Mouse (Mus musculus): ENCODE data around the gene Smarcd3.
"Not testable (repeated sequence)": the region's sequence is repeated elsewhere in the genome, so short reads cannot be mapped to it uniquely, and the experiment has no call there.

Gene Smarcd3

GRCm38 (mm10) chr5:24596519-24597171, 27.6 kb downstream of the Smarcd3 start:
- no peak for DNase-seq (ENCODE audit: low read depth)

DNA sequence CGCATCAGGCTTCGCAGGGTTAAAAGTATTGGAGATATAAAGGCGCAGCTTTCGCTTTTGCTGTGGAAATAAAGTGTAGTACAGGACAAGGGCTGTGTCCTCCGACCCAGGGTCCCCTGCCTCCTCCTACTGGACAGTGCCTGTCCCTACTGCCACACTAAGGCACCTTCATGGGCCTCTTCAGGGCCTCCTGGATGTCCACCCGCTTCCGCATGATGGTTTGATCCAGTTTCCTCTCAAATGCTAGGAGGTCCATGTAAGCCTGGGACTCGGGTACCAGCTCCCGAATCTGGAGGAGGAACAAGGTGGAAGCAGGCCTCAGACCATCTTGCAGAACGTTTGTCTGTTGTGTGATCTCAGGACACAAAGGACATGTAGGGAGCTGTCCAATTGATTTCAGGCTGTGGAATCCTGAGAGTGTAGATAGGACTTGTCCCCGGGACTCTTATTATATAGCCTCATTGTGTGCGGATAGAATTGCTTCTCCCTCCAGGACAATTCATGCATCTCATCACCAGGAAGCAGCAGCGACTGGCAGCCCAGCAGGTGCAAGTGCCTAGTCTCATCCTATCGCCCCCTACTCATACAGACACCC, 28.3 kb downstream of the Smarcd3 start:
- no peak for DNase-seq (ENCODE audit: low read depth)

- DNase-seq (ENCODE audit: low read depth) = no peak
Observed at GRCm38 (mm10) chr5:24595261-24595660, 28.9 kb downstream of the Smarcd3 start.

- no peak for DNase-seq (ENCODE audit: low read depth)
Observed at GRCm38 (mm10) chr5:24594346-24594745, 29.9 kb downstream of the Smarcd3 start.

GRCm38 (mm10) chr5:24593928-24594327, 30.3 kb downstream of the Smarcd3 start:
- no peak for DNase-seq (ENCODE audit: low read depth)

GRCm38 (mm10) chr5:24593230-24593629, 31.0 kb downstream of the Smarcd3 start:
- no peak for DNase-seq (ENCODE audit: low read depth)

DNA sequence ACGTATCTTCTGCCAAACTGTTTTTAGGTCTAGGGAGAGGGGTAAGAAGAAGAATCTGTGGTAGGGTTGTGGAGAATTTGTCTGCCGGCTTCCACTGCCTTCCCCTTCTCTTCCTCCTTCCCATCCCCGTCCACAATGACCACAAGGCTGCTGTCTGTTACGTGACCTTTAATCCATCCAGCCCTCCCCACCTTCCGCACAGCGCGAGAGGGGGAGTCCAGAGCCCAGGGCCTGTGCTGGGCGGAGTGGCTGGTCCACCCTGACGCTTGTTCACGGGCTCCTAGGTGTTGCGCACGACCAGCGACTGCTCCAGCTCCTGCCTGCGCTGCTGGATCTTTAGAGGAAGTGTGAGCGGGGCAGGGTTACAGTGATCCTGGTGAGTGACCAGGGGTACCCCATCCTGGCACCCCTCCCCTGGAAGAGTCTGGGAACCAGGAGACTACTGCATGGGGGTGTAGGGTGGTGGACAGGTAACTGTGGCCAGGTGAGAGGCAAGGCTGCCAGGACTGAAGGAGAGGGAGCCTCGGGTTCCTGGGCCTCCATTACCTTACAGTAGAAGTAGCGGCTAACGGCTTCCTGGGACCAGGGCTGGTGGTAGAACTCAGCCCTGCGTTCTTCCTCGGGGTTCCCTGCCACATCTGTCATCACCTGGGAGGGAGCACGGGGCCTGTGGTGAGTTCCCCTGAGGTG, 31.6 kb downstream of the Smarcd3 start:
- no peak for DNase-seq (ENCODE audit: low read depth)

DNA sequence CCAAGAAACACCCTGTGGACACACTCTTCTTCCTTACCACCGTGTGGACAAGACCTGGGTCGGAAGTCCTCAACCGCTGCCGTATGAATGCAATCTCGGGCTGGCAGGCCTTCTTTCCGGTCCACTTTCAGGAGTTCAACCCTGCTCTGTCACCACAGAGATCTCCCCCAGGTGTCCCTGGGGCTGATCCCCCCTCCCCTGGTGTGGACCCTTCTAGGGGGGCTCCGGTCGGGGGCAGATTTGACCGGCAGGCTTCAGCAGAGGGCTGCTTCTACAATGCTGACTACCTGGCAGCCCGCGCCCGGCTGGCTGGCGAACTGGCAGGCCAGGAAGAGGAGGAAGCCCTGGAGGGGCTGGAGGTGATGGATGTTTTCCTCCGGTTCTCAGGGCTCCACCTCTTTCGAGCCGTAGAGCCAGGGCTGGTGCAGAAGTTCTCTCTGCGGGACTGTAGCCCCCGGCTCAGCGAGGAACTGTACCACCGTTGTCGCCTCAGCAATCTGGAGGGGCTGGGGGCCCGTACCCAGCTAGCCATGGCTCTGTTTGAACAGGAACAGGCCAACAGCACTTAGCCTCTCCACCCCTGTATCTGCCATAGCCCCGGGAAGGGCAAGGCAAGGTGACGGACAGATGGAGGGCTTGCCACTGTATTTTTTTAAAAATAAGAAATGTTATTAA, 32.3 kb downstream of the Smarcd3 start:
- no peak for DNase-seq (ENCODE audit: low read depth)

- DNase-seq (ENCODE audit: low read depth) = no peak
Observed at GRCm38 (mm10) chr5:24591268-24591721, 32.9 kb downstream of the Smarcd3 start.

- no peak for DNase-seq (ENCODE audit: low read depth)
Observed at GRCm38 (mm10) chr5:24589511-24590500, 34.4 kb downstream of the Smarcd3 start.

DNA sequence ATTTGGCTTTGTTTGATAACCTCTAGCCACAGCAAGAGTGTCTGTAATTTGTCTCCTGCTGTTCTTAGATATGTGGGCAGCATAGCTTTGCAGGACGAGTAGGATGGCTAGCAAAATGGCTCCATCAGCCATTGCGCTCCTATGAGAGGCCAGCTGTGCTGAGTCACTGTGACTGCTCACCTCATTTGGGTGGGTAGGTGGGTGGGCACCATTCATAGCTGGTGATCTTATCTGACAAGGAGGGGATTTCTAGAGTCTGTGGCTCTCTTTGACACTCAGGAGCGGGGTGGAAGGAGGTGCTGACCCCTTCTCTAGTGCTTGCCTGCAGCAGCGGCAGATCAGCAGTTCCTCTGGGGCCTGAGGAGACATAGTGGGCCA, 37.0 kb downstream of the Smarcd3 start:
- DNase-seq (ENCODE audit: low read depth) = no peak

DNA sequence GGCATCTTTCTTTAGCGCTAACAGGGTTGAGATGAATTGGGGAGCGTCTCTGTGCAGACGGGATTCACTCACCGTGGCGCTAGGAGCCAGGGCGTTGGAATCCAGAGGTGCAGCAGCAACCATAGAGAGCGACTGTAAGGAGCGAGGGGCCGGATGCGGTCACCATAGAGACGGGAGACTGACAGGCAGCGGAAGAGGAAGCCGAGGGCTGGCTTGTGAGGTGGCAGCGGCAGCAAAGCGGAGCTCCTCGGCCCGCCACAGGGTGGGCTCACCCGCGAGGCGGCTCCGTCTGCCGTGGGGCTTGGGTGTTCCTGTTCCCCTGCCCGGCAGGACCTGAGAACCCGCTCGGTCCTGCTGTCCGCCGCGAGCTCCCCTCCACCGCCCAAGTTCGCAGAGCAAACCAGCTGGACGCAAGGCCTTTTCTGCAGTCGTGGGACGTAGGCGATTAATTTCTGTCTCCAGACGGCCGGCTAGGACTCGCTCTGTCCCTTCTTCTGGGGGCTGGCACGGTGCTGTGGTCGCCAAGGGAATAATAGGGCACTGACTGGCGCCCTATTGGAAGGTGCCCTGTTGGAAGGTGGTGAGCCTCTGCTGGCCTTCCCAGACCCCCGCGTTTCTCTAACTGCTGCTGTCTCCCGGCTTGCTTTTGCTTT, 37.5 kb downstream of the Smarcd3 start, which contains the start of gene Chpf2:
Gene Chpf2 (plus strand): TSS at position 195 of the 653 bp plus-strand sequence.
- DNase-seq (ENCODE audit: low read depth) = no peak

DNA sequence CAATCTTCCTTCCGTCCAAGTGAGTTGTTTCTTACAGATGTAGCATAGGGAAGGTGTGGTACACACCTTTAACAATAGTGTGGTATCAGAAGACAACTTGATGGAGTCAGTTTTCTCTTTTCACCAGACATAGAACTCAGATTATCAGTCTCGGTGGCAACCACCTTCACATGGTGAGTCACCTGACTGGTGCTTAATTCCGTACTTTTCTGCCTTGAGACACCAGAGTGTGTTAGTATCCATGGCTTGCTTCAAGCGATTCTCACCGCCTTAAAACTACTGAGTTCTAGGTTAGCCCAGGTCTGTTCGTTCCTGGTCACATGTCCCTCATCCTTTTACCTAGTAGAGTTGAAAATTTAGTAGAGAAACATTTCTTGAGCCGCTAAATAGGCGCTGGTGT, 38.1 kb downstream of the Smarcd3 start:
- DNase-seq (ENCODE audit: low read depth) = no peak

- no peak for DNase-seq (ENCODE audit: low read depth)
Observed at GRCm38 (mm10) chr5:24578109-24578963, 45.9 kb downstream of the Smarcd3 start.

DNA sequence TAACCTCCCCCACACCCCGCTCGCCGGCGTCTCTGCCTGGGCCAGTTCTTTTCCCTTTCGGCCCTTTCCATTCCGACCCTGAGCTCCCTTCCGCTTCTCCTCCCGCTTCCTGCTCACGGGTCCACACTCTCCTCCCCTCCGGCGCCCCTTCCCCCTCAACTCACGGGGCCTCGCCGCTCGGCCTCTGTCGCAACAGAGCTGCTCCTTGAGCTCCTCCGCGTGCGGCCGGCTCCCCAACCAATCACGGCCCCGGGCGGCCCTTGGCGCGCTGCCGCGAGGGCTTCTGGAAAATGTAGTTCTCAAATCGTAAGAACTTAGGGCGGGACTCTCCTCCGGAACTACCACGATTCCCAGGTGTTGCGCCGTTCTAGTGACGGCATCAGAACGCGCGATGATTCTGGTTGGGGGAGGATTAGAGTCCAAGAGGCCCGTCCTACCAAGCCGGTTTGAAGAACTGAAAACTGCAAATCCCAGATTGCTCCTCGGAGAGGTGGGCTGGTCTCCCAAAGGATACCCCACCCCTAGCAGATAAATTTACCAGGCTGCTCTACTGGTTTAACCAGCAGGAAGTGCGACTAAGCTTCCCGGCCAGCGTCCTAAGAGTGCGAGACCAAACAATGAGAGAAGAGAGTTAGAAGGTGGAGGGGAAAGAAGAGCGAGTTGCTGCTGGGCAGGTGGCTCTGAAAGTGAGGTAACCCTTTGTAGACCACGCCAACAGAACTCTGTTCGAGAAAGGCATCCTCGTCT, 46.9 kb downstream of the Smarcd3 start, which contains the start of gene Abcf2:
Gene Abcf2 (minus strand): TSS at position 285 of the 747 bp plus-strand sequence.
- peak; percentile 100 for DNase-seq (ENCODE audit: low read depth)

- DNase-seq (ENCODE audit: low read depth) = no peak
Observed at GRCm38 (mm10) chr5:24576801-24577182, 47.4 kb downstream of the Smarcd3 start.

GRCm38 (mm10) chr5:24575948-24576347, 48.3 kb downstream of the Smarcd3 start:
- DNase-seq (ENCODE audit: low read depth) = no peak

DNA sequence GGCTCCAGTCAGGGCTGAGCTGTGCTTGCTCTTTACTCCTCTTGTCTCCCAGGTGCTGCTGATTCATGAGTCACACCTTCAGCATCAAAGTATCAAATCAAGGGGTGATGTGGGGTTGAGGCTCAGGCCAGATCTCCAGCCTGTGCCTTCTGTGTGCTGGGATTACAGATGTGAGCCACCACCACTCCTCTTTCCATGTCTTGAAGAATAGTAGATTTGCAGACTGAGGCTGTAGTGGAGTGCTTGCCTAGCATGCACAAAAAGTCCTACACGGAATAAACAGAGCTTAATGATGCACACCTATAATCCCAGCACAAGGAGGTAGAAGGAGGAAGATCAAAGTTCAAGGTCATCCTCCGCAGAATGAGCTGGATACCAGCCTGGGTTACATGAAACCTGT, 67.5 kb downstream of the Smarcd3 start, which contains the start of gene 4931409K22Rik:
Gene 4931409K22Rik (minus strand): TSS at position 101 of the 400 bp plus-strand sequence.
- DNase-seq (ENCODE audit: low read depth) = no peak

DNA sequence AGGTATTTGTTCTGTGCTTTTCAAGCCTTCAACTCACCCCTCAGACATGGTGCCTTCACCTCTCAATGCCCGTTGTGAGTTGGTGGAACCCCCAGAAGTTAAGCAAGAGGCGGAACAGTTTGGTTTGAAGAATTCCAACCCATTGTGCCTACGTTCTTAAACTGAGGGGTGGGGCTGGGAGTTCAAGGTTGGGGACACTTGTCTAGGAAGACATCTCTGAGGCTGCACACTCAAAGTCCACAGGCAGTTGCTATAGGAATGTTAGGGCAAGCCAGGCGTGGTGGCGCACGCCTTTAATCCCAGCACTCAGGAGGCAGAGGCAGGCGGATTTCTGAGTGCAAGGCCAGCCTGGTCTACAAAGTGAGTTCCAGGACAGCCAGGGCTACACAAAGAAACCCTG, 68.9 kb downstream of the Smarcd3 start:
- not testable (repeated sequence) for DNase-seq (ENCODE audit: low read depth)

Data from fibroblast of lung, adult 2 months (primary cell).